Mouse (Mus musculus) C2C12 (cell line): ENCODE measurements around the gene Senp2. TPM values are rescaled to one million over a fixed set of nuclear protein-coding genes. Genes with fewer than 3 reads are reported as not detected.

Experiments
- H3K27me3 ChIP-seq: one replicate; pipeline ENCODE4 v1.6.1; 2011; ENCODE audit not compliant: control insufficient read depth, insufficient read depth, insufficient read length
- H3K36me3 ChIP-seq: one replicate; pipeline ENCODE4 v1.6.1; 2011; ENCODE audit not compliant: control insufficient read depth, insufficient read depth
- H3K4me3 ChIP-seq: one replicate; pipeline ENCODE4 v1.5.1; 2011; ENCODE audit warnings: mild to moderate bottlenecking, control low read depth; ENCODE audit not compliant: poor library complexity, insufficient read depth, severe bottlenecking
- H3K79me2 ChIP-seq: one replicate; pipeline ENCODE4 v1.6.1; 2011; ENCODE audit not compliant: control insufficient read depth, insufficient read depth
- H3K79me3 ChIP-seq: one replicate; pipeline ENCODE4 v1.6.1; 2011; ENCODE audit warnings: low read depth, control low read depth
- H3ac ChIP-seq: one replicate; pipeline ENCODE3; 2011; ENCODE audit warnings: low read depth; ENCODE audit not compliant: control insufficient read depth, insufficient read length
- CEBPB ChIP-seq: IDR thresholded peaks from one replicate; pipeline ENCODE4 v1.6.1; 2011; ENCODE audit warnings: low read depth, mild to moderate bottlenecking, control low read depth, moderate library complexity
- CTCF ChIP-seq: IDR thresholded peaks from one replicate; pipeline ENCODE4 v1.5.1; 2011; ENCODE audit not compliant: control insufficient read depth, insufficient read depth, insufficient read length
- FOSL1 ChIP-seq: IDR thresholded peaks from one replicate; pipeline ENCODE4 v1.8.0; 2011; ENCODE audit warnings: mild to moderate bottlenecking, low read length; ENCODE audit not compliant: poor library complexity, insufficient read depth, severe bottlenecking
- MAX ChIP-seq: IDR thresholded peaks from one replicate; pipeline ENCODE4 v1.6.1; 2011; ENCODE audit warnings: mild to moderate bottlenecking, control low read depth
- MYOD1 ChIP-seq: IDR thresholded peaks from one replicate; pipeline ENCODE4 v1.6.1; 2011; ENCODE audit warnings: low read depth; ENCODE audit not compliant: control insufficient read depth, insufficient read length
- MYOG ChIP-seq: IDR thresholded peaks from one replicate; pipeline ENCODE4 v1.6.1; 2011; ENCODE audit not compliant: control insufficient read depth, insufficient read length; ENCODE audit errors: extremely low read depth
- USF1 ChIP-seq: IDR thresholded peaks from one replicate; pipeline ENCODE4 v1.6.1; 2011; ENCODE audit warnings: low read depth, mild to moderate bottlenecking, control low read depth, moderate library complexity
- polyA plus RNA-seq: library from polyadenylated mRNA; unstranded; fragments of >200 nt; fragmentation: generic; extraction: Trizol; gene quantifications from one replicate; pipeline ENCODE4 v1.2.1, GENCODE M21; 2012; ENCODE audit warnings: missing spikeins

Gene Senp2
- polyA plus RNA-seq, 1 experiment = 14.5 TPM

DNA sequence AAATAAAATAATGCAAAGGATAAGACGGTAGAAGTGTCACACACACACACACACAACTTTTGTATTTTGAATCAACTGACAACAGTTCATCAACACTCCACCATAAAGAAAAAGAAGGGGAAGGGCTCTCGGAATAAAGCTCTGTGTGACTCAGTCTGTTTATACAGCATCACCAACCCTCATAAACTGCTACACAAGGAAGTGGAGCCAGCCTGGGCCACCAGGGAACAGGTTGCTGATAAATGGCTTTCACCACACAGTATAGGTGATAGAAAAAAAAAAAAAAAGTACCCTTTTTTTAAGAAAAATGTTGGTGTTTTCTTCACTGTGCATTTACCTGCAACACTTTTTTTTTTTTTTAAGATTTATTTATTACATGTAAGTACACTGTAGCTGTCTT is 17.5 kb upstream of the Senp2 start:
- H3K36me3 ChIP-seq = no peaks in the 10 kb centered on the region
- H3K27me3 ChIP-seq = no peaks in the 10 kb centered on the region
- TF ChIP-seq USF1 = no peak
- no peak for TF ChIP-seq MAX
- no peak for TF ChIP-seq MYOD1
- no peak for TF ChIP-seq CEBPB
- no peak for TF ChIP-seq CTCF
- TF ChIP-seq MYOG = no peak
- no peak for TF ChIP-seq FOSL1
- H3K4me3 ChIP-seq = no peak overlapping the region
- H3ac ChIP-seq = no peak overlapping the region
- H3K79me3 ChIP-seq = no peaks in the 10 kb centered on the region
- H3K79me2 ChIP-seq = no peaks in the 10 kb centered on the region

GRCm38 (mm10) chr16:21995304-21995703 is 14.0 kb upstream of the Senp2 start, which contains the start of gene Liph:
Liph (minus strand) TSS chr16:21995663.
- no peaks in the 10 kb centered on the region for H3K27me3 ChIP-seq
- TF ChIP-seq FOSL1 (no peak), MAX (no peak), CTCF (no peak), MYOD1 (no peak), USF1 (no peak), CEBPB (no peak)
- no peaks in the 10 kb centered on the region for H3K36me3 ChIP-seq
- no peak within 1 kb of the TSS for H3ac ChIP-seq
- no peak within 1 kb of the TSS for H3K4me3 ChIP-seq
- H3K79me2 ChIP-seq = no peaks in the 10 kb centered on the region
- H3K79me3 ChIP-seq = no peaks in the 10 kb centered on the region

GRCm38 (mm10) chr16:21996402-21996801 is 12.9 kb upstream of the Senp2 start:
- H3ac ChIP-seq = no peak overlapping the region
- no peaks in the 10 kb centered on the region for H3K79me3 ChIP-seq
- H3K27me3 ChIP-seq = no peaks in the 10 kb centered on the region
- H3K36me3 ChIP-seq = no peaks in the 10 kb centered on the region
- H3K4me3 ChIP-seq = no peak overlapping the region
- no peaks in the 10 kb centered on the region for H3K79me2 ChIP-seq
- no peak for TF ChIP-seq CEBPB
- no peak for TF ChIP-seq MYOG
- no peak for TF ChIP-seq MYOD1
- TF ChIP-seq FOSL1 = no peak
- no peak for TF ChIP-seq MAX
- TF ChIP-seq CTCF = no peak
- no peak for TF ChIP-seq USF1

- no peak overlapping the region for H3K4me3 ChIP-seq
- no peaks in the 10 kb centered on the region for H3K36me3 ChIP-seq
- H3K27me3 ChIP-seq = peaks cover 3% of the 10 kb centered on the region
- H3K79me2 ChIP-seq = no peaks in the 10 kb centered on the region
- no peak overlapping the region for H3ac ChIP-seq
- H3K79me3 ChIP-seq = no peaks in the 10 kb centered on the region
- TF ChIP-seq CTCF (no peak), FOSL1 (no peak)
Measured at GRCm38 (mm10) chr16:21996881-21997641, 12.2 kb upstream of the Senp2 start.

- Histone ChIP-seq H3K79me2 (no peaks in the 10 kb centered on the region), H3K27me3 (peaks cover 3% of the 10 kb centered on the region), H3K79me3 (no peaks in the 10 kb centered on the region), H3ac (no peak overlapping the region), H3K36me3 (no peaks in the 10 kb centered on the region), H3K4me3 (no peak overlapping the region)
- TF ChIP-seq MAX (no peak), USF1 (no peak), CTCF (no peak), FOSL1 (no peak), CEBPB (no peak), MYOG (no peak), MYOD1 (no peak)
Measured at GRCm38 (mm10) chr16:21998061-21998460, 11.2 kb upstream of the Senp2 start.

- H3K79me2 ChIP-seq = no peaks in the 10 kb centered on the region
- no peaks in the 10 kb centered on the region for H3K79me3 ChIP-seq
- TF ChIP-seq MYOG = no peak
- TF ChIP-seq MAX = no peak
- no peak for TF ChIP-seq CEBPB
- TF ChIP-seq USF1 = no peak
- TF ChIP-seq FOSL1 = no peak
- no peak for TF ChIP-seq CTCF
- TF ChIP-seq MYOD1 = no peak
- H3K4me3 ChIP-seq = no peak overlapping the region
- peaks cover 3% of the 10 kb centered on the region for H3K27me3 ChIP-seq
- H3ac ChIP-seq = no peak overlapping the region
- H3K36me3 ChIP-seq = no peaks in the 10 kb centered on the region
Measured at GRCm38 (mm10) chr16:21999941-22000690, 9.2 kb upstream of the Senp2 start.
